11 mouse cellular contexts compared by ENCODE assay signal in genomic region chr11:84961571-84961970, GRCm38 (mm10).
"Had no signal": no experiment of that assay in that cellular context is flagged by ENCODE, and none has a peak within 500 bp of the region (broad histone marks: within the 10 kb centered on the region; RNA-seq: fewer than 3 reads in every experiment).

No protein-coding gene starts in this region.

- DNase-seq: lung, embryonic 14.5 days; lung, postnatal 10 days; lung, postnatal 4 days; midbrain, embryonic 14.5 days; right cerebral cortex, adult 18-20 months; right cerebral cortex, postnatal 25 days; right cerebral cortex, postnatal 4 days; spleen, adult 18-20 months; thymus, adult 18-20 months; thymus, postnatal 14 days; thymus, postnatal 36 days had no signal
